Mouse (Mus musculus): Measurements from ENCODE around the gene AI413582.

Gene AI413582

GRCm38 (mm10) chr17:27565163-27565941 lies at the start of gene AI413582:
Gene AI413582, minus strand, starts transcription at chr17:27565756.
- peak; percentile 96 for DNase-seq (ENCODE audit: low spot score)

GRCm38 (mm10) chr17:27613016-27613415 lies 47.5 kb upstream of the AI413582 start:
- no peak for DNase-seq (ENCODE audit: low spot score)

- DNase-seq (ENCODE audit: low spot score) = no peak
Observed at GRCm38 (mm10) chr17:27611994-27612393, 46.4 kb upstream of the AI413582 start.

- DNase-seq (ENCODE audit: low spot score) = no peak
Observed at GRCm38 (mm10) chr17:27611519-27611884, 45.9 kb upstream of the AI413582 start.

- no peak for DNase-seq (ENCODE audit: low spot score)
Observed at GRCm38 (mm10) chr17:27610679-27611518, 45.3 kb upstream of the AI413582 start.

- no peak for DNase-seq (ENCODE audit: low spot score)
Observed at GRCm38 (mm10) chr17:27609576-27609975, 44.0 kb upstream of the AI413582 start.

- DNase-seq (ENCODE audit: low spot score) = no peak
Observed at GRCm38 (mm10) chr17:27603522-27604234, 38.1 kb upstream of the AI413582 start.

- DNase-seq (ENCODE audit: low spot score) = no peak
Observed at GRCm38 (mm10) chr17:27603036-27603435, 37.5 kb upstream of the AI413582 start.

GRCm38 (mm10) chr17:27600869-27601268 lies 35.3 kb upstream of the AI413582 start:
- DNase-seq (ENCODE audit: low spot score) = no peak

GRCm38 (mm10) chr17:27600286-27600685 lies 34.7 kb upstream of the AI413582 start:
- no peak for DNase-seq (ENCODE audit: low spot score)

- no peak for DNase-seq (ENCODE audit: low spot score)
Observed at GRCm38 (mm10) chr17:27596376-27597190, 31.0 kb upstream of the AI413582 start.

- DNase-seq (ENCODE audit: low spot score) = no peak
Observed at GRCm38 (mm10) chr17:27595659-27596375, 30.3 kb upstream of the AI413582 start.

- no peak for DNase-seq (ENCODE audit: low spot score)
Observed at GRCm38 (mm10) chr17:27592565-27592910, 27.0 kb upstream of the AI413582 start.

- no peak for DNase-seq (ENCODE audit: low spot score)
Observed at GRCm38 (mm10) chr17:27591826-27592564, 26.4 kb upstream of the AI413582 start.

GRCm38 (mm10) chr17:27588231-27588630 lies 22.7 kb upstream of the AI413582 start:
- no peak for DNase-seq (ENCODE audit: low spot score)

GRCm38 (mm10) chr17:27587252-27587651 lies 21.7 kb upstream of the AI413582 start:
- DNase-seq (ENCODE audit: low spot score) = no peak

- no peak for DNase-seq (ENCODE audit: low spot score)
Observed at GRCm38 (mm10) chr17:27586661-27587060, 21.1 kb upstream of the AI413582 start.

GRCm38 (mm10) chr17:27583185-27583894 lies 17.8 kb upstream of the AI413582 start:
- DNase-seq (ENCODE audit: low spot score) = no peak

- no peak for DNase-seq (ENCODE audit: low spot score)
Observed at GRCm38 (mm10) chr17:27580392-27581068, 15.0 kb upstream of the AI413582 start.
